Mouse (Mus musculus) urinary bladder, postnatal 36 days (tissue): Measurements from ENCODE around the gene Itpr1.

Experiments
- DNase-seq, 2 experiments: peaks; one replicate each; pipeline ENCODE4 v3.0.0; 2022; ENCODE audit warnings: low spot score in 2 of 2, mixed read lengths in 1 of 2

The Itpr1 gene

DNA sequence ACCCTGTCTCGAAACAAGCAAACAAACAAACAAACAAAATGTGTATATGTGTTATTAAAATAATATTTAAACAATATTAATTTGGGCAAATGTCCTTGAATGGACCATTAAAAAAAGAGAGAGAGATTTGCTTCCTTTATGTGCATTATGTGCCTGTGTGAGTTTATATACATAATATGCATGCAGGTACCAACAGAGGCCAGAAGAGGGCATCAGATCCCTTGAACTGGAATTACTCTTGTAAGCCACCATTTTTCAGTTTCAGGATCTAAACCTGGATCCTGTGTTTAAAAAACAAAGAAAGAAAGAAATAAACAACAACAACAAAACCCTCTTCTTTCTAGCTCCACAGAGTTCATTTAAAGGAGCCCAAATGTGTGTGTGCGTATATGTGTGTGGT, 228.4 kb downstream of the Itpr1 start:
- DNase-seq, result no peak

DNA sequence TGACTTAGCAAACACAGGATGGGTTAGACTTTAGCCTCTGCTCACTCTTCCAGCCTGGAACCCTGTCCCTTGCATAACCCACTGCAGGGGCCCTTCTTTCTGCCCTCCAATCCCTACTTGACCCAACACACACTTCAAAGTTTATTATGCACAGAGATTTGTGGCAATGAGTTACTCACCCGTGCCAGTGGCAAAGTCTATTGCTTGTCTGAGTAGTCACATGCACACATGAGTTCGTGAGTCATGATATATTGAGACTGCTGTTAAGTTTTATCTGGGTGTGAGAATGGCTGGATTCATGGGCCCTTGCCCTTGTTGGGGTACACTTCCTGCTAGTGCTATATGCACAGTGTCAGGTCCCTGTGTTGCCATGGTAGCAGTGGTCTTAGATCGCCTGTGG, 229.4 kb downstream of the Itpr1 start:
- DNase-seq, result no peak

GRCm38 (mm10) chr6:108444435-108444834, 231.5 kb downstream of the Itpr1 start:
- DNase-seq, result no peak

DNA sequence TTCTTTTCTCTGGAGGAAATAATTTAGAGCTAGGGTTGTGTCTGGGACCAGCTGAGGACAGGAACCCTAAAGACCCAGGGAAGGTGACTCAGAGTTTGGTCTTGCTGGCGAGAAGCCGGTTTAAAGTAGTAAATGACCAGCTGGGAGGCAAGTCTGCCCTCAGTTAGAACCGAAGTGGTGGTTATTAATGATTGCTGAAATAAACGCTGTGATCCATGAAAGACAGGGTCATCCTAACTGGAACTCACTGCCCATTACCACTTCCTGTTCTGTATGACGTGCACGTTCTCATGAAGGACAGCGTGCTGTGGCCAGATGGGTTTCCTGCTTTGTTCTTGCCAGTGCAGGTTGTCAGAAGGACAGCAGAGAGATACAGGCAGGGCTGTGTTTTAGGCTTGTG, 232.1 kb downstream of the Itpr1 start:
- no peak for DNase-seq

GRCm38 (mm10) chr6:108446766-108447165, 233.9 kb downstream of the Itpr1 start:
- no peak for DNase-seq

GRCm38 (mm10) chr6:108447179-108447845, 234.4 kb downstream of the Itpr1 start:
- DNase-seq, result no peak

GRCm38 (mm10) chr6:108448016-108448735, 235.3 kb downstream of the Itpr1 start:
- DNase-seq, result peak in 1 of 2 experiments; percentile 49

DNA sequence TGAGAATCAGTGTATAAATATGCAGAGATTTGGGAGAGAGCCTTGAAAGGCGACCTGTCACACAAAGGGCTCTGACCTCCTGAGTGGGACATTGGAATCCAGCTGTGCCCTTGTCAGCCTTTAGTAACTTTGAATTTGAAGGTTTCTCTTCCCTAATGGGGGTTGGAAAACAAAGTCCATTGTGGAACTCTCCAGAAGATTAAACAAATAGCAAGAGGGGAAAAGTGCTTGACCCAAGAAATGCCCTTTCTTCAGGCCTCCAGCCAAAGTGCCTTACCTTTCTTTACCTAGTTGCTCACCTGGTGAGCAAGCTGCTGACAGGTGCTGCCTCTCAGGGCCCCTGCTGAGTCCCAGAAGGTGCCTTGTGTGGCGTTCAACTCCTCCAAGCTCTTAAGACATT, 236.0 kb downstream of the Itpr1 start:
- no peak for DNase-seq

DNA sequence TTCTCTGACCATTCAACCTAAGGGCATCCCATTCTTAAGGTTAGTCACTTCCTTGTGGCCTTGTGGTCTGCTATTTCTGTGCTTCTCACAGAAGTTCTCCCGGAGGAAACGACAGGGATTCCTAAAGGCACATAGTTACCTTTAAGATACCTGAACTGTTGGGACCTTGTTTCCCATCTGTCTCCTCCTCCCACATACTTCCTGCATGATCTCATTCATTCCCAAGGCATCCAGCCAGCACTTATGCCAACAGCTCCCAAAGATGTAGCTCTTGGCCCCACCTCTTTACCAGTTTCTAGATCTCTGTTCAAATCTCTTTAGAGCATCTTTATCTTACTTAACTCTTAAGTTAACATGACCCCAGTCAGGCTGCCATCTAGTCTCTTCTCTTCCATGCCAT, 238.6 kb downstream of the Itpr1 start:
- DNase-seq, result no peak

- DNase-seq, result no peak
Measured at GRCm38 (mm10) chr6:108453618-108454017, 240.7 kb downstream of the Itpr1 start.

- DNase-seq, result no peak
Measured at GRCm38 (mm10) chr6:108454061-108454891, 241.4 kb downstream of the Itpr1 start.

- no peak for DNase-seq
Measured at GRCm38 (mm10) chr6:108454979-108455836, 242.3 kb downstream of the Itpr1 start.

GRCm38 (mm10) chr6:108456231-108457062, 243.6 kb downstream of the Itpr1 start:
- DNase-seq, result peak in 1 of 2 experiments; percentile 39

- DNase-seq, result no peak
Measured at GRCm38 (mm10) chr6:108457063-108457405, 244.1 kb downstream of the Itpr1 start.

- no peak for DNase-seq
Measured at GRCm38 (mm10) chr6:108457516-108458181, 244.8 kb downstream of the Itpr1 start.

DNA sequence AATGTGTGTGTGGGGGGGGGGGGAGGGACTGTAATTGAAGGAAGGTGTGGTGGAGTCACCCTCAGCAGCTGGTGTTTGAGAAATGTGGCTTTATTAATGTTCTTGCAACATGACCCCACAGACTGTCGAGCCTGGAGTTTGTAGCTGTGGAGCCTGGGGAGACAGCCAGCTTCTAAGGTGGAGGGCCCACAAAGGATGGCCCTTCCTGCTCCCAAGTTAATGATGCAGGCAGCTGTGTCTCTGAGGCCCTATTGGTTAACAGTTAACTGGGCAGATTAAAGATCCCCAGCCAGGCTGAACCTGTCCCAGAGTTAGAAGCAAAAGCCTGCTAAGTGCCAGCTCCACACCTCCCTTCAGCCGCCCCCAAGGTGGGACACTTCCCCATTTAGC, 245.3 kb downstream of the Itpr1 start:
- DNase-seq, result no peak

DNA sequence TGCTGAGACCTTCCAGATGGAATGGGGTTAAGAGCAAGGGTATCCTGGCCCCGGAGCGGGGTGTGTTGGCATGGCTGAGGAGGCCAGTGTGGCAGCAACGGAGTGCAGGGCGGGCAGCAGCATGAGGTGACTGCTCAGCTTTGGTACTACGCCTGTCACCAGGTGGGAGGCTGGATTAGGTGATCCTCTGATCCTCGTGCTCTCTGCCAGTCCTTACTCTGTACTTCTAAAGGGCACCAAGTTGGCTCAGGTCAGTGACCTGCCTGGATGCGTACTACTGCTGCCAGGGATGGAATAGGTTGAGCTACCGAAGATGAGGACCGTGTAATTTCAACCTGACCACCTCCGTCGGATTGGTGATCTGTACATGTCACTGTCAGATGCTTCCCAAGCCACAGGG, 245.9 kb downstream of the Itpr1 start:
- no peak for DNase-seq

DNA sequence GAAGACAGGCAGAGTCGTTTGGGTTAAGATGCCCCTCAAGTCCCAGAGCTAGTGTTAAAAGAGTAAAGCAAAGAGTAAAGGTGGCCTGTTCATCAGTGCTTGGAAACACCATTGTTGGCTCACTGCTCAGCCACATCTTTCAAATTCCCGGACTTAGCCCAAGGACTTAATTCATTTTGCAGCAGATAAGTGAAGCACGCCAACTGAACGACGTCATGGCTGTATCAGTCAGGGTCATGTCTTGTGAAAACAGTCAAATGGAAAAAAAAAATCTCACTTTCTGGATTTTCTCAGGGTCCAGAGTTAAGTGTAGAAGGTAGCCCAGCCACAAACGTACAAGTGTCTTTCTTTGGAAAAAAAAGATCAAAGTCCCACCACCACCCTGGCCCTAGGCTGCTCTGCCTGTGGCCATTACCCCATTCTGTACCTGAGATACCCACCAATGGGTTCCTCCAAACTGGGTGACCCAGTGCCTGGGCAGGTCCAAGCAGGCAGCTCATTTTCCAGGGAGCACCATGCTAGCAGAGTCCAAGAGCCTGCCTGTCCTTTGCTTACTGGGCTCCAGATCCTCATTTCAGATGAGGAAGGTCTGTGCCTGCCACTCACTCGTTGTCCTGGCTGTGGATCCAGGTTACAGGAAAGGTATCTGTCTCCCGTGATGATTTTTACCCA, 251.5 kb downstream of the Itpr1 start:
- DNase-seq, result no peak

DNA sequence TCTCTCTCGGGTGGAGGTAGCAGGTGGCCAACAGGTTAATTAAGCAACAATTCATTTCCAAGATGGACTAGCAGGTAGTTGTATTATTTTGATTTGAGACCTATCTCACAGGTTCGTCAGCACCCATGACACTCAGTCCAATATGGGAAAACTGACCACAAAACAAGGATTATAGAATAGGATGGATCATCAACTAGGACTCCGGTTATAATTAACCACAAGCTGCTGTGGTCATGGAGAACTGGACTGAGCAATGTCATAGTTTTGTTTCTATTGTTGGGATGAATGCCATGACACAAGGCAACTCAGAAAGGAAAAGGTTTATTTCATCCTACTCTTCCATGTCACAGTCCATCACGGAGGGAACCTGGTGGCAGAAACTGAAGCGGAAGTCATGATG, 252.3 kb downstream of the Itpr1 start:
- no peak for DNase-seq

DNA sequence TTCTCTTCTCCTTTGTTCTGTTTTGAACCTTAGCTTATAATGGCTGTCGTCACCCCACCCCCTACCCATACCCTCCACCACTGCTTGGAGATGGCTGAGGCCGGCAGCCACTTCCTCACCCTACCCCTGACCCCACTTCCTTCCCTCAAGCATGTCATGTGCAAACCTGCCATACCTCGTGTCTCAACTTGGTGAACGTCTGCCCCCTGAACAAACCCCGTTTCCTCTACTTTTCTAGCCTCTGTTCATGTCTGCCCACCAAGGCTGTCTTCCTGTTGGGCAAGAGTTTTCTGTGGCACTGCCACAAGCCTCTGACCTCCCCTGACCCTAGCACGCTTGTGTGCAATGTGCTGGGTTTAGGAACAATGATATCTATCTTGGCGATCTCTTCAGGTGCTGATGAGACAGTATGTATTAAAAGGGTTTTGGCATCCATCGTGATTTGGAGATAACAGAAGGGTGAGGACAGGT, 253.2 kb downstream of the Itpr1 start:
- no peak for DNase-seq
